16 mouse cellular contexts compared by ENCODE assay signal in the genomic region with DNA sequence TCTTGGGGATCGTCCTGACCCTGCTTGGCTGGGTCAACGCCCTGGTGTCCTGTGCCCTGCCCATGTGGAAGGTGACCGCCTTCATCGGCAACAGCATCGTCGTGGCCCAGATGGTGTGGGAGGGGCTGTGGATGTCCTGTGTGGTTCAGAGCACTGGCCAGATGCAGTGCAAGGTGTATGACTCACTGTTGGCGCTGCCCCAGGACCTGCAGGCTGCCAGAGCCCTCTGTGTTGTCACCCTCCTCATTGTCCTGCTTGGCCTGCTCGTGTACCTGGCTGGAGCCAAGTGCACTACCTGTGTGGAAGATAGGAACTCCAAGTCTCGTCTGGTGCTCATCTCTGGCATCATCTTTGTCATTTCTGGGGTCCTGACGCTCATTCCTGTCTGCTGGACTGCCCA. TPM values are rescaled to one million over a fixed set of nuclear protein-coding genes. Genes with fewer than 3 reads are reported as not detected.
DNase-seq lines count a peak whose midpoint lies in the region; ATAC-seq and TF ChIP-seq lines count a peak whose summit lies in the region.
"Had no signal": no experiment of that assay in that cellular context is flagged by ENCODE, and none has a peak within 500 bp of the region (broad histone marks: within the 10 kb centered on the region; RNA-seq: fewer than 3 reads in every experiment).

No protein-coding gene starts in this region.

- no peak for TF ChIP-seq CTCF in thymus, adult 2 months (IDR thresholded peaks at IDR 0.05; ENCODE audit: borderline replicate concordance, control insufficient read depth, extremely low read depth, insufficient read depth, low read length, poor library complexity)

- H3K36me3 ChIP-seq in kidney, embryonic 15.5 days, result no peaks in the 10 kb centered on the region
- no peaks in the 10 kb centered on the region for H3K36me3 ChIP-seq in thymus, adult 2 months (ENCODE audit: control insufficient read depth, insufficient read depth, low read length)
- H3K36me3 ChIP-seq: limb, embryonic 10.5 days had no signal

- peaks cover 76% of the 10 kb centered on the region for H3K27me3 ChIP-seq in kidney, embryonic 15.5 days
- peaks cover 9% of the 10 kb centered on the region; the same call in 1 of the 2 replicates for H3K27me3 ChIP-seq in thymus, adult 2 months (ENCODE audit: control insufficient read depth, insufficient read depth, low read length)

- WGBS in kidney, embryonic 15.5 days, result 51% methylated on average over 10 of the region's 10 CpGs
- WGBS in thymus, adult 2 months, result 80% methylated on average over 10 of the region's 10 CpGs

- no peaks in the 10 kb centered on the region for H3K9me3 ChIP-seq in kidney, embryonic 15.5 days (replicated peaks)
- H3K9me3 ChIP-seq: limb, embryonic 10.5 days had no signal

- H3K4me3 ChIP-seq in kidney, embryonic 15.5 days (replicated peaks), result peak overlapping the region; percentile 47
- no peak overlapping the region for H3K4me3 ChIP-seq in thymus, adult 2 months (ENCODE audit: control insufficient read depth, insufficient read depth, low read length)
- H3K4me3 ChIP-seq: limb, embryonic 10.5 days had no signal

- H3K9ac ChIP-seq in kidney, embryonic 15.5 days, result 0 out of 2 replicates have a peak overlapping the region, but pooled peaks have one; percentile 12

- peak overlapping the region; percentile 94 for H3K27ac ChIP-seq in kidney, embryonic 15.5 days
- H3K27ac ChIP-seq in thymus, adult 2 months (ENCODE audit: control insufficient read depth, insufficient read depth, low read length), result no peak overlapping the region
- H3K27ac ChIP-seq: hindbrain, postnatal 0 days; limb, embryonic 10.5 days had no signal

- H3K4me1 ChIP-seq in kidney, embryonic 15.5 days, result peaks cover 81% of the 10 kb centered on the region
- peaks cover 13% of the 10 kb centered on the region for H3K4me1 ChIP-seq in thymus, adult 2 months (replicated peaks; ENCODE audit: control insufficient read depth, insufficient read depth, low read length)

- peak overlapping the region; percentile 65 for H3K4me2 ChIP-seq in kidney, embryonic 15.5 days

- ATAC-seq in kidney, embryonic 15.5 days (replicated peaks; ENCODE audit: low FRiP score), result no peak
- ATAC-seq: hindbrain, postnatal 0 days; midbrain, embryonic 16.5 days had no signal

- no peak for TF ChIP-seq POLR2A in thymus, adult 2 months (IDR thresholded peaks at IDR 0.05; ENCODE audit: control insufficient read depth, extremely low read depth, insufficient read depth, low read length, poor library complexity)

- DNase-seq in heart, adult 11 months, result peak; percentile 88
- no peak for DNase-seq in heart, postnatal 4 days
- peak; percentile 84 for DNase-seq in 3134 (ENCODE audit: extremely low read depth, insufficient read length, low spot score)
- DNase-seq in MN1 (ENCODE audit: low spot score), result peak; percentile 88
- no peak for DNase-seq in thymus, adult 2 months
- DNase-seq in right cerebral cortex, adult 2 months (ENCODE audit: low spot score in 2 of 2), result no peak
- DNase-seq in c-Kit-positive CD71-positive TER-119-positive erythroid progenitor cells, embryonic 14.5 days (ENCODE audit: low spot score), result no peak
- DNase-seq: cerebellum, adult 8-10 months; layer of hippocampus, adult 9-11 months; thymus, postnatal 25 days had no signal

RNA-seq across cellular contexts. Expression of a gene that starts 2.0 kb away (rescaled TPM):
- not detected for total RNA-seq in heart, postnatal 4 days (2021)
- polyA plus RNA-seq in kidney, embryonic 15.5 days (2015; fragmentation: Nextera tagmentation; extraction: Ambion mirVana), result 189 and 191 TPM in 2 replicates
- 0.47 and 0.51 TPM in 2 replicates for polyA plus RNA-seq in thymus, adult 2 months (2012; rRNA removed)
- total RNA-seq: CH12.LX; neutrophil, adult 5-6 weeks had no signal

RNA-seq across cellular contexts. Expression of a gene that starts 2.7 kb away (rescaled TPM):
- total RNA-seq in heart, postnatal 4 days (2021), result not detected
- polyA plus RNA-seq in kidney, embryonic 15.5 days (2015; fragmentation: Nextera tagmentation; extraction: Ambion mirVana), result 51.2 and 53.1 TPM in 2 replicates
- 1.1 and 1.9 TPM in 2 replicates for polyA plus RNA-seq in thymus, adult 2 months (2012; rRNA removed)
- total RNA-seq: CH12.LX; neutrophil, adult 5-6 weeks had no signal

RNA-seq across cellular contexts. Expression of a gene that starts 3.8 kb away (rescaled TPM):
- 100 to 1,000 TPM; 212 to 246 TPM for total RNA-seq in heart, postnatal 4 days (2021)
- 27.5 and 29.5 TPM in 2 replicates for polyA plus RNA-seq in kidney, embryonic 15.5 days (2015; fragmentation: Nextera tagmentation; extraction: Ambion mirVana)
- 10.2 and 11.4 TPM in 2 replicates for polyA plus RNA-seq in thymus, adult 2 months (2012; rRNA removed)

RNA-seq across cellular contexts. Expression of a gene that starts 7.4 kb away (rescaled TPM):
- total RNA-seq in heart, postnatal 4 days (2021), result 10 to 100 TPM; 24.8 to 28.8 TPM
- 52.4 and 53.4 TPM in 2 replicates for polyA plus RNA-seq in kidney, embryonic 15.5 days (2015; fragmentation: Nextera tagmentation; extraction: Ambion mirVana)
- polyA plus RNA-seq in thymus, adult 2 months (2012; rRNA removed), result 78.3 and 84.5 TPM in 2 replicates

RNA-seq across cellular contexts. Expression of a gene that starts 7.7 kb away (rescaled TPM):
- 100 to 1,000 TPM; 214 to 238 TPM for total RNA-seq in heart, postnatal 4 days (2021)
- 63.2 and 69.5 TPM in 2 replicates for polyA plus RNA-seq in kidney, embryonic 15.5 days (2015; fragmentation: Nextera tagmentation; extraction: Ambion mirVana)
- polyA plus RNA-seq in thymus, adult 2 months (2012; rRNA removed), result 143 and 192 TPM in 2 replicates

Comparison
In these comparisons a context has a peak if more than half of its experiments do, and no peak if none do; other contexts are left out.
1. DNase-seq: peak in heart, adult 11 months (single experiment), 3134 (single experiment) and MN1 (single experiment); none in heart, postnatal 4 days (single experiment), thymus, adult 2 months (single experiment), right cerebral cortex, adult 2 months (0 of 2) and c-Kit-positive CD71-positive TER-119-positive erythroid progenitor cells, embryonic 14.5 days (single experiment).
2. RNA of a gene that starts 2.0 kb away (polyA plus RNA-seq): 189 to 191 TPM in kidney, embryonic 15.5 days; 0.47 to 0.51 TPM in thymus, adult 2 months; every median in the first group is over 100 times any median in the second.
3. RNA of a gene that starts 2.7 kb away (polyA plus RNA-seq): 51.2 to 53.1 TPM in kidney, embryonic 15.5 days; 1.1 to 1.9 TPM in thymus, adult 2 months; every median in the first group is over 10 times any median in the second.